In the genomic region with DNA sequence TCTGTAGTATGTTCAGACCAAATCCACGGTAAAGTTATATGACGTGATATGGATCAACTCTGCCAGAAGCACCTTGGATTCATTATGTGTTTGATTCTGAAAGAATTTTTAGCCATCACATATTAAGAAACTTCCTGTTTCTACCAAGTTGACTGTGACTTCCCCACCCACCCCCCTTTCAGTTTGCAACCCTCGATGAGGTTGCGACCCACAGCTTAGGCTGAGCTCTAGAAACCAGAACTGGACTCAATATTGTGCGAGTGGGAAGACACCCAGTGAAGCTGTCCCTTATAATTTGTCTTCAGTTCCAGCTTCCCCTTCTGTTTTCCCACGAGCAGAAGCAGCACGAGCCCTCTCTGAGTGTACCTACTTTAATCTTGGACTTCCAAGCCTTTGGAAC, we compare ENCODE assay signal across 22 mouse cellular contexts. TPM values are rescaled to one million over a fixed set of nuclear protein-coding genes. Genes with fewer than 3 reads are reported as not detected.
DNase-seq lines count a peak whose midpoint lies in the region; ATAC-seq and TF ChIP-seq lines count a peak whose summit lies in the region.
"Had no signal": no experiment of that assay in that cellular context is flagged by ENCODE, and none has a peak within 500 bp of the region (broad histone marks: within the 10 kb centered on the region; RNA-seq: fewer than 3 reads in every experiment).

No protein-coding gene starts in this region.

- no peaks in the 10 kb centered on the region for H3K36me3 ChIP-seq in liver, embryonic 15.5 days (replicated peaks)
- no peaks in the 10 kb centered on the region for H3K36me3 ChIP-seq in liver, embryonic 11.5 days (ENCODE audit: control insufficient read depth, insufficient read depth, low read length)
- no peaks in the 10 kb centered on the region for H3K36me3 ChIP-seq in hindbrain, embryonic 14.5 days (replicated peaks; ENCODE audit: control insufficient read depth, insufficient read depth)
- H3K36me3 ChIP-seq: forebrain, embryonic 10.5 days; heart, embryonic 13.5 days; hindbrain, embryonic 15.5 days; limb, embryonic 12.5 days; liver, embryonic 13.5 days; lung, embryonic 15.5 days; midbrain, embryonic 12.5 days had no signal

- no peak for DNase-seq in liver, embryonic 11.5 days (ENCODE audit: low spot score)
- no peak for DNase-seq in layer of hippocampus, adult 2 months (ENCODE audit: low spot score in 2 of 2)
- DNase-seq in hindbrain, embryonic 14.5 days (ENCODE audit: low spot score): no peak
- DNase-seq: adrenal gland, postnatal 14 days; cerebellum, adult 11 months; cerebellum, adult 9-11 months; forebrain, postnatal 0 days; gastrocnemius, postnatal 36 days; kidney, adult 9 months; kidney, postnatal 25 days; liver, embryonic 13.5 days; right cerebral cortex, postnatal 25 days had no signal

- H3K9ac ChIP-seq in liver, embryonic 15.5 days: no peak overlapping the region
- no peak overlapping the region for H3K9ac ChIP-seq in liver, embryonic 11.5 days (ENCODE audit: low read depth, low read length)
- H3K9ac ChIP-seq in hindbrain, embryonic 14.5 days: no peak overlapping the region
- H3K9ac ChIP-seq: forebrain, postnatal 0 days; heart, embryonic 13.5 days; hindbrain, embryonic 15.5 days; limb, embryonic 12.5 days; liver, embryonic 13.5 days; lung, embryonic 15.5 days; midbrain, embryonic 12.5 days had no signal

- 48% methylated on average over 7 of the region's 7 CpGs for whole genome bisulfite sequencing in liver, embryonic 15.5 days (ENCODE audit: insufficient replicate concordance)
- WGBS in liver, embryonic 11.5 days: 73% methylated on average over 7 of the region's 7 CpGs
- WGBS in bone marrow, adult 2 months: 15% methylated on average over 7 of the region's 7 CpGs
- whole genome bisulfite sequencing in hindbrain, embryonic 14.5 days: 90% methylated on average over 7 of the region's 7 CpGs

- peak overlapping the region; percentile 20; the same call in 1 of the 2 replicates for H3K4me2 ChIP-seq in liver, embryonic 15.5 days
- no peak overlapping the region for H3K4me2 ChIP-seq in liver, embryonic 11.5 days
- no peak overlapping the region for H3K4me2 ChIP-seq in hindbrain, embryonic 14.5 days (replicated peaks)
- H3K4me2 ChIP-seq: heart, embryonic 13.5 days; hindbrain, embryonic 15.5 days; limb, embryonic 12.5 days; liver, embryonic 13.5 days; lung, embryonic 15.5 days; midbrain, embryonic 12.5 days had no signal

- no peak for ATAC-seq in liver, embryonic 15.5 days (ENCODE audit: insufficient read depth)
- no peak for ATAC-seq in liver, embryonic 11.5 days (replicated peaks; ENCODE audit: low FRiP score)
- ATAC-seq in common myeloid progenitor, adult 5-6 weeks (replicated peaks; ENCODE audit: low read depth, poor library complexity, severe bottlenecking): peak; percentile 85
- ATAC-seq in monocyte, adult 5-6 weeks (replicated peaks; ENCODE audit: insufficient number of reproducible peaks, low FRiP score, low TSS enrichment, poor library complexity, severe bottlenecking): peak; percentile 78
- no peak for ATAC-seq in hindbrain, embryonic 14.5 days (ENCODE audit: low FRiP score)
- ATAC-seq: forebrain, postnatal 0 days had no signal

- no peak overlapping the region for H3K4me3 ChIP-seq in liver, embryonic 15.5 days (replicated peaks)
- no peak overlapping the region for H3K4me3 ChIP-seq in liver, embryonic 11.5 days (ENCODE audit: low read depth, low read length)
- H3K4me3 ChIP-seq in bone marrow, adult 2 months (replicated peaks; ENCODE audit: control insufficient read depth, low read depth, low read length): no peak overlapping the region
- H3K4me3 ChIP-seq in layer of hippocampus, adult 2 months: no peak overlapping the region
- H3K4me3 ChIP-seq in hindbrain, embryonic 14.5 days (replicated peaks; ENCODE audit: low read length): no peak overlapping the region
- H3K4me3 ChIP-seq: forebrain, embryonic 10.5 days; heart, embryonic 13.5 days; hindbrain, embryonic 15.5 days; limb, embryonic 12.5 days; liver, embryonic 13.5 days; lung, embryonic 15.5 days; midbrain, embryonic 12.5 days had no signal

- no peaks in the 10 kb centered on the region for H3K9me3 ChIP-seq in liver, embryonic 15.5 days (replicated peaks)
- no peaks in the 10 kb centered on the region for H3K9me3 ChIP-seq in liver, embryonic 11.5 days (ENCODE audit: control insufficient read depth, low read length)
- no peaks in the 10 kb centered on the region for H3K9me3 ChIP-seq in hindbrain, embryonic 14.5 days (ENCODE audit: control insufficient read depth, low read length)
- H3K9me3 ChIP-seq: forebrain, embryonic 10.5 days; heart, embryonic 13.5 days; hindbrain, embryonic 15.5 days; limb, embryonic 12.5 days; liver, embryonic 13.5 days; lung, embryonic 15.5 days; midbrain, embryonic 12.5 days had no signal

- H3K27ac ChIP-seq in liver, embryonic 15.5 days (replicated peaks): no peak overlapping the region
- no peak overlapping the region for H3K27ac ChIP-seq in liver, embryonic 11.5 days (ENCODE audit: low read depth, low read length)
- H3K27ac ChIP-seq in bone marrow, adult 2 months (ENCODE audit: control insufficient read depth, insufficient read depth, low read depth, low read length, poor library complexity): peak overlapping the region; percentile 59
- H3K27ac ChIP-seq in layer of hippocampus, adult 2 months: no peak overlapping the region; the same call in 1 of the 2 replicates
- no peak overlapping the region for H3K27ac ChIP-seq in hindbrain, embryonic 14.5 days
- H3K27ac ChIP-seq: forebrain, embryonic 10.5 days; heart, embryonic 13.5 days; hindbrain, embryonic 15.5 days; limb, embryonic 12.5 days; liver, embryonic 13.5 days; midbrain, embryonic 12.5 days had no signal

- TF ChIP-seq POLR2A in bone marrow, adult 2 months (IDR thresholded peaks at IDR 0.05; ENCODE audit: borderline replicate concordance, control insufficient read depth, low read depth, low read length): no peak

- no peaks in the 10 kb centered on the region for H3K27me3 ChIP-seq in liver, embryonic 15.5 days
- no peaks in the 10 kb centered on the region for H3K27me3 ChIP-seq in liver, embryonic 11.5 days (replicated peaks; ENCODE audit: control insufficient read depth, insufficient read depth, low read length)
- no peaks in the 10 kb centered on the region for H3K27me3 ChIP-seq in hindbrain, embryonic 14.5 days (ENCODE audit: control insufficient read depth, insufficient read depth, low read length)
- H3K27me3 ChIP-seq: heart, embryonic 13.5 days; hindbrain, embryonic 15.5 days; limb, embryonic 12.5 days; liver, embryonic 13.5 days; lung, embryonic 15.5 days; midbrain, embryonic 12.5 days had no signal

- no peak for TF ChIP-seq CTCF in bone marrow, adult 2 months (IDR thresholded peaks at IDR 0.05; ENCODE audit: control insufficient read depth, insufficient read depth, low read length)
- TF ChIP-seq CTCF in layer of hippocampus, adult 2 months (conservative IDR thresholded peaks at IDR 0.05): no peak

- 0 out of 2 replicates have a peak, but pooled peaks cover 4% of the 10 kb centered on the region for H3K4me1 ChIP-seq in liver, embryonic 15.5 days (replicated peaks)
- peaks cover 4% of the 10 kb centered on the region; the same call in 1 of the 2 replicates for H3K4me1 ChIP-seq in liver, embryonic 11.5 days (replicated peaks; ENCODE audit: control insufficient read depth, insufficient read depth, low read length)
- H3K4me1 ChIP-seq in bone marrow, adult 2 months (ENCODE audit: control insufficient read depth, insufficient read depth, low read length): peaks cover 5% of the 10 kb centered on the region; the same call in 1 of the 2 replicates
- H3K4me1 ChIP-seq in hindbrain, embryonic 14.5 days (replicated peaks; ENCODE audit: control insufficient read depth, insufficient read depth, low read length): no peaks in the 10 kb centered on the region
- H3K4me1 ChIP-seq: hindbrain, embryonic 15.5 days; limb, embryonic 12.5 days; midbrain, embryonic 12.5 days had no signal

RNA-seq across cellular contexts. Expression of a gene that starts 55.2 kb away (rescaled TPM):
- polyA plus RNA-seq in liver, embryonic 15.5 days (2015; fragmentation: Nextera tagmentation; extraction: Ambion mirVana): 5.7 and 6.3 TPM in 2 replicates
- polyA plus RNA-seq in liver, embryonic 11.5 days (2014; fragmentation: Nextera tagmentation; extraction: Ambion mirVana): 25.6 and 25.9 TPM in 2 replicates
- polyA plus RNA-seq in bone marrow, adult 2 months (2011; ENCODE audit: insufficient read depth, insufficient read length, low replicate concordance, missing spikeins): 5.2 and 10.3 TPM in 2 replicates
- total RNA-seq in common myeloid progenitor, adult 5-6 weeks (2017): 18.0 and 33.9 TPM in 2 replicates
- total RNA-seq in monocyte, adult 5-6 weeks (2017): 61.0 to 74.1 TPM (median 62.6 TPM) in 3 replicates
- total RNA-seq in layer of hippocampus, adult 2 months (2021): 10 to 100 TPM; 26.6 to 33.2 TPM
- polyA plus RNA-seq in hindbrain, embryonic 14.5 days (2014; fragmentation: Nextera tagmentation; extraction: Ambion mirVana): 15.4 and 15.5 TPM in 2 replicates

Comparison
In these comparisons a context has a peak if more than half of its experiments do, and no peak if none do; other contexts are left out.
1. ATAC-seq: peak in common myeloid progenitor, adult 5-6 weeks (single experiment) and monocyte, adult 5-6 weeks (single experiment); none in liver, embryonic 15.5 days (single experiment), liver, embryonic 11.5 days (single experiment) and hindbrain, embryonic 14.5 days (single experiment).